8 mouse cellular contexts compared by ENCODE assay signal in genomic region chr2:132113962-132114759, GRCm38 (mm10). TPM values are rescaled to one million over a fixed set of nuclear protein-coding genes. Genes with fewer than 3 reads are reported as not detected.
DNase-seq lines count a peak whose midpoint lies in the region; ATAC-seq lines count a peak whose summit lies in the region.

No protein-coding gene starts in this region.

- H3K4me1 ChIP-seq in heart, embryonic 14.5 days (ENCODE audit: control insufficient read depth in 2 of 2, insufficient read depth in 2 of 2, low read length in 2 of 2) = peaks cover 2 to 16% of the 10 kb centered on the region in 2 experiments; a peak in 3 of 4 replicates
- no peaks in the 10 kb centered on the region for H3K4me1 ChIP-seq in heart, embryonic 10.5 days

- DNase-seq in heart, embryonic 10.5 days (ENCODE audit: low spot score) = no peak
- peak; percentile 35 for DNase-seq in B cell, adult 2 months
- DNase-seq in adipocyte (ENCODE audit: low spot score) = peak; percentile 69
- peak; percentile 21 for DNase-seq in kidney, postnatal 14 days
- no peak for DNase-seq in adrenal gland, adult 8-10 months
- no peak for DNase-seq in right cerebral cortex, adult 18-20 months
- DNase-seq in testis, postnatal 10 days (ENCODE audit: low spot score) = no peak

- no peaks in the 10 kb centered on the region for H3K36me3 ChIP-seq in heart, embryonic 14.5 days (ENCODE audit: control insufficient read depth, insufficient read depth, low read length)
- H3K36me3 ChIP-seq in heart, embryonic 10.5 days = no peaks in the 10 kb centered on the region

- H3K4me3 ChIP-seq in heart, embryonic 14.5 days (ENCODE audit: control insufficient read depth in 1 of 2, insufficient read depth in 1 of 2, low read depth in 1 of 2, low read length in 2 of 2) = no peak overlapping the region
- H3K4me3 ChIP-seq in heart, embryonic 10.5 days = no peak overlapping the region

- no peak for ATAC-seq in heart, embryonic 14.5 days (ENCODE audit: insufficient number of reproducible peaks, insufficient read depth, low FRiP score, low read depth)

- peak overlapping the region; percentile 6; the same call in 1 of the 2 replicates for H3K9ac ChIP-seq in heart, embryonic 14.5 days (ENCODE audit: low read length)

- H3K27me3 ChIP-seq in heart, embryonic 14.5 days (ENCODE audit: control insufficient read depth, insufficient read depth, low read length) = no peaks in the 10 kb centered on the region
- no peaks in the 10 kb centered on the region for H3K27me3 ChIP-seq in heart, embryonic 10.5 days (ENCODE audit: insufficient read depth, poor library complexity, severe bottlenecking)

- no peak overlapping the region for H3K27ac ChIP-seq in heart, embryonic 14.5 days (replicated peaks in 1 of 2; ENCODE audit: control insufficient read depth in 1 of 2, insufficient read depth in 1 of 2, low read depth in 2 of 2, low read length in 2 of 2)
- no peak overlapping the region for H3K27ac ChIP-seq in heart, embryonic 10.5 days

- H3K4me2 ChIP-seq in heart, embryonic 14.5 days (ENCODE audit: low read length) = no peak overlapping the region

- WGBS in heart, embryonic 14.5 days = 59% methylated on average over 11 of the region's 11 CpGs
- WGBS in heart, embryonic 10.5 days = 62% methylated on average over 11 of the region's 11 CpGs

- H3K9me3 ChIP-seq in heart, embryonic 14.5 days (ENCODE audit: control insufficient read depth, low read length) = no peaks in the 10 kb centered on the region
- H3K9me3 ChIP-seq in heart, embryonic 10.5 days = no peaks in the 10 kb centered on the region

RNA-seq across cellular contexts. Expression of gene Slc23a2, which starts 30.7 kb away (rescaled TPM):
- 10.9 and 12.5 TPM in 2 replicates for polyA plus RNA-seq in heart, embryonic 14.5 days (2014; fragmentation: Nextera tagmentation; extraction: Ambion mirVana)
- polyA plus RNA-seq in heart, embryonic 10.5 days (2016; fragmentation: Nextera tagmentation; extraction: Ambion mirVana) = 8.7 and 10.3 TPM in 2 replicates
- 100 to 1,000 TPM; 102 to 154 (median 134) TPM for total RNA-seq in adrenal gland, adult 8-10 months (2022)

Comparison
In these comparisons a context has a peak if more than half of its experiments do, and no peak if none do; other contexts are left out.
1. DNase-seq: peak in B cell, adult 2 months (2 of 2), adipocyte (single experiment) and kidney, postnatal 14 days (single experiment); none in heart, embryonic 10.5 days (single experiment), adrenal gland, adult 8-10 months (single experiment), right cerebral cortex, adult 18-20 months (single experiment) and testis, postnatal 10 days (single experiment).